Mouse (Mus musculus) kidney, embryonic 15.5 days (tissue): ENCODE data around the gene Rpl13a. TPM values are rescaled to one million over a fixed set of nuclear protein-coding genes. Genes with fewer than 3 reads are reported as not detected.

Source experiments
- ATAC-seq: fragments of 200-750 bp; cut with Nextera tagmentation; replicated peaks from 2 replicates; pipeline ENCODE4 v1.8.0; 2017; ENCODE audit warnings: moderate TSS enrichment; ENCODE audit not compliant: low FRiP score
- H3K27ac ChIP-seq: fragments of 300-500 bp; sonication (generic); 2 replicates; pipeline ENCODE4 v1.5.1; 2015; ENCODE audit warnings: mild to moderate bottlenecking, inconsistent platforms
- H3K27me3 ChIP-seq: fragments of 300-500 bp; sonication (generic); 2 replicates; pipeline ENCODE4 v1.6.1; 2015; ENCODE audit warnings: inconsistent platforms
- H3K36me3 ChIP-seq: fragments of 300-500 bp; sonication (generic); 2 replicates; pipeline ENCODE4 v1.6.1; 2015; ENCODE audit warnings: inconsistent platforms
- H3K4me1 ChIP-seq: fragments of 300-500 bp; sonication (generic); 2 replicates; pipeline ENCODE4 v1.6.1; 2015; ENCODE audit warnings: inconsistent platforms
- H3K4me2 ChIP-seq: fragments of 300-500 bp; sonication (generic); 2 replicates; pipeline ENCODE4 v1.6.1; 2015; ENCODE audit warnings: moderate library complexity, mild to moderate bottlenecking, inconsistent platforms
- H3K4me3 ChIP-seq: fragments of 300-500 bp; sonication (generic); replicated peaks from 2 replicates; pipeline ENCODE4 v1.5.1; 2015; ENCODE audit warnings: mild to moderate bottlenecking, inconsistent platforms
- H3K9ac ChIP-seq: fragments of 300-500 bp; sonication (generic); 2 replicates; pipeline ENCODE4 v1.6.1; 2015; ENCODE audit warnings: mild to moderate bottlenecking, inconsistent platforms
- H3K9me3 ChIP-seq: fragments of 300-500 bp; sonication (generic); replicated peaks from 2 replicates; pipeline ENCODE4 v1.6.1; 2016; ENCODE audit warnings: inconsistent platforms
- WGBS: fragments of 180-500 bp; shearing (Covaris S2); methylation state at CpG from one replicate; pipeline ENCODE4 v1.1.7; 2015; ENCODE audit warnings: mixed read lengths; 5-methylcytosine and 5-hydroxymethylcytosine counted together
- microRNA counts: library from miRNA; unstranded; fragments of <30 nt; microRNA quantifications from one replicate; lab custom pipeline; 2016
- microRNA-seq: library from miRNA; unstranded; fragments of <30 nt; microRNA quantifications from one replicate; pipeline ENCODE4, GENCODE M21; 2016
- polyA plus RNA-seq: library from polyadenylated mRNA; unstranded; fragments of >200 nt; fragmentation: Nextera tagmentation; extraction: Ambion mirVana; gene quantifications from 2 replicates; pipeline ENCODE4 v1.2.1, GENCODE M21; 2015

Gene Rpl13a
- polyA plus RNA-seq, 1 experiment from 2014 or later: 1,248 TPM

DNA sequence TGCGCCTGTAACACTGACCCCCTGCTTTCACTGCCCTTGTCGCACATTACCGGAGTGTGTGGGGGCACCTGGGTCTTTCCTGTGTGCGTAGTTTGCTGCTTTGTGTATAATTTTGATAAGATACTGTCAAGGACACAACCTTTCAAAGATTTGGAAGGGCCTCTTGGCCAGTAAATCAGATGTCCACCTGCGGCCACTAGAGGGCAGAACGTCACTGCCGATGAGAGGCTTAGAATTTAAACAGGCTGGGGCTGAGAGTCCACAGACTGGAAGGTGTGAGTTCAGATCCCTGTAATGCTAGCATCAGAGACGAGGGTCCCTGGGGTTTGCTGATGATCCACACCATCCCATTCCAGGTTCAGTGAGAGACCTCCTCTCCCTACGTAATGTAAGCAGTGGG is 50.0 kb downstream of the Rpl13a start:
- peaks cover 30% of the 10 kb centered on the region for H3K4me1 ChIP-seq
- no peak overlapping the region for H3K4me2 ChIP-seq
- peaks cover 61% of the 10 kb centered on the region for H3K36me3 ChIP-seq
- WGBS: 33% methylated on average over 9 of the region's 9 CpGs
- no peak overlapping the region for H3K4me3 ChIP-seq
- no peak overlapping the region for H3K9ac ChIP-seq
- no peak overlapping the region for H3K27ac ChIP-seq
- no peaks in the 10 kb centered on the region for H3K27me3 ChIP-seq
- H3K9me3 ChIP-seq: no peaks in the 10 kb centered on the region
- no peak for ATAC-seq

GRCm38 (mm10) chr7:45077829-45078228 is 50.7 kb downstream of the Rpl13a start:
- WGBS: 86% methylated on average over 2 of the region's 2 CpGs
- ATAC-seq: no peak

DNA sequence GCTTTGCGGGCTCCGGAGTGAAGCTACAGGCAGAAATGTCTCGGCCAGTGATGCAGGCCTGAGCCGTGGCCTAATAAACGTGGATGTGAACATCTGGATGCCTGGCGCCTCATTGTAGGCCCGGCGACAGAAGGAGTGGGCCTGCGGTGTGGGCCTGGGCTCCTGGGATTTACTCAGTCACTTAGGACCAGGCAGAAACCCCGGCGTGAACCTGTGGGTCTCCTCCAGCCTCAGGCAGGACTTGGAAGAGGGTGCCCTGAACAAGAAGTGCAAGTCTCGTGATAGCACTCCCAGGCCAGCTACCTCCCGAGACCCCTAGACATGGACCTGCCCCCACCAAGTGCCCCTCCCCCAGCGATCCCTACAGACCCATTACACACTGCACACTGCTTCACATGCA is 51.2 kb downstream of the Rpl13a start:
- H3K9ac ChIP-seq: no peak overlapping the region
- peaks cover 51% of the 10 kb centered on the region for H3K36me3 ChIP-seq
- H3K4me1 ChIP-seq: peaks cover 18% of the 10 kb centered on the region
- H3K27me3 ChIP-seq: no peaks in the 10 kb centered on the region
- H3K4me2 ChIP-seq: no peak overlapping the region
- 89% methylated on average over 14 of the region's 14 CpGs for WGBS
- H3K4me3 ChIP-seq: no peak overlapping the region
- H3K9me3 ChIP-seq: no peaks in the 10 kb centered on the region
- no peak overlapping the region for H3K27ac ChIP-seq
- no peak for ATAC-seq

More at GRCm38 (mm10) chr7:45077829-45078228, 50.7 kb downstream of the Rpl13a start:
- Histone ChIP-seq H3K4me3 (no peak overlapping the region), H3K27me3 (no peaks in the 10 kb centered on the region), H3K27ac (no peak overlapping the region), H3K36me3 (peaks cover 56% of the 10 kb centered on the region), H3K4me2 (no peak overlapping the region), H3K4me1 (peaks cover 23% of the 10 kb centered on the region), H3K9ac (no peak overlapping the region), H3K9me3 (no peaks in the 10 kb centered on the region)

GRCm38 (mm10) chr7:45076501-45076900 is 52.1 kb downstream of the Rpl13a start:
- peaks cover 49% of the 10 kb centered on the region for H3K36me3 ChIP-seq
- no peak overlapping the region for H3K27ac ChIP-seq
- no peaks in the 10 kb centered on the region for H3K9me3 ChIP-seq
- 86% methylated on average over 30 of the region's 30 CpGs for WGBS
- H3K9ac ChIP-seq: no peak overlapping the region
- no peak for ATAC-seq
- H3K4me2 ChIP-seq: no peak overlapping the region
- H3K27me3 ChIP-seq: no peaks in the 10 kb centered on the region
- peaks cover 18% of the 10 kb centered on the region for H3K4me1 ChIP-seq
- no peak overlapping the region for H3K4me3 ChIP-seq

MicroRNAs within 50 kb of the gene (microRNA counts, 519-probe panel; counts per million panel counts)
- microRNA mmu-miR-150 (lab: Ali Mortazavi, UCI): 2,619 counts per million, percentile 57 among the panel's probes with 10 or more counts

Small RNA genes within 50 kb of the gene (microRNA-seq; reads per million reads assigned to microRNA genes)
- gene Mir150: 11.3 reads per million, percentile 30 among the genes with 10 or more reads in this experiment
- 17.6 reads per million, percentile 37 among the genes with 10 or more reads in this experiment for gene Mir5121
- not detected for gene Mir7055

Other genes starting within 250 kb of the Rpl13a start
- 103 and 126 TPM in 2 replicates for gene Med25, start 236.0 kb downstream of the Rpl13a start, polyA plus RNA-seq
- gene Fuz, start 232.7 kb downstream of the Rpl13a start, polyA plus RNA-seq: 22.3 and 24.0 TPM in 2 replicates
- 74.2 and 79.1 TPM in 2 replicates for gene Ap2a1, start 199.3 kb downstream of the Rpl13a start, polyA plus RNA-seq
- gene Tsks, start 185.6 kb downstream of the Rpl13a start, polyA plus RNA-seq: 0.14 TPM in 2 replicates
- gene Cpt1c, start 153.9 kb downstream of the Rpl13a start, polyA plus RNA-seq: 19.2 and 25.1 TPM in 2 replicates
- gene Prmt1, start 142.2 kb downstream of the Rpl13a start, polyA plus RNA-seq: 704 and 710 TPM in 2 replicates
- gene Irf3, start 131.1 kb downstream of the Rpl13a start, polyA plus RNA-seq: 86.4 and 90.4 TPM in 2 replicates
- 60.7 and 66.5 TPM in 2 replicates for gene Bcl2l12, start 130.0 kb downstream of the Rpl13a start, polyA plus RNA-seq
- gene Scaf1, start 112.4 kb downstream of the Rpl13a start, polyA plus RNA-seq: 35.5 and 40.1 TPM in 2 replicates
- gene Rras, start 110.8 kb downstream of the Rpl13a start, polyA plus RNA-seq: 32.6 and 43.2 TPM in 2 replicates
- gene Prr12, start 75.9 kb downstream of the Rpl13a start, polyA plus RNA-seq: 10.3 and 11.3 TPM in 2 replicates
- gene Nosip, start 66.3 kb downstream of the Rpl13a start, polyA plus RNA-seq: 71.5 and 79.5 TPM in 2 replicates
- 33.7 and 36.2 TPM in 2 replicates for gene Prrg2, start 66.1 kb downstream of the Rpl13a start, polyA plus RNA-seq
- 322 and 362 TPM in 2 replicates for gene Rcn3, start 36.5 kb downstream of the Rpl13a start, polyA plus RNA-seq
- 78.0 and 93.5 TPM in 2 replicates for gene Fcgrt, start 24.9 kb downstream of the Rpl13a start, polyA plus RNA-seq
- 1,536 and 1,655 TPM in 2 replicates for gene Rps11, start 4.3 kb downstream of the Rpl13a start, polyA plus RNA-seq
- 0.44 TPM in 1 of 2 replicates, not detected in the other for gene Gm45713, start 7.5 kb upstream of the Rpl13a start, polyA plus RNA-seq
- gene Flt3l, start 7.7 kb upstream of the Rpl13a start, polyA plus RNA-seq: 1.9 and 7.5 TPM in 2 replicates
- 107 and 108 TPM in 2 replicates for gene Pih1d1, start 25.5 kb upstream of the Rpl13a start, polyA plus RNA-seq
- 69.3 and 69.9 TPM in 2 replicates for gene Aldh16a1, start 25.8 kb upstream of the Rpl13a start, polyA plus RNA-seq
- 0.14 and 0.30 TPM in 2 replicates for gene Slc17a7, start 35.2 kb upstream of the Rpl13a start, polyA plus RNA-seq
- not detected in 2 replicates for gene Gfy, start 50.8 kb upstream of the Rpl13a start, polyA plus RNA-seq
- gene Pth2, start 52.2 kb upstream of the Rpl13a start, polyA plus RNA-seq: not detected in 2 replicates
- gene Ccdc155, start 76.1 kb upstream of the Rpl13a start, polyA plus RNA-seq: 0.78 and 1.1 TPM in 2 replicates
- 0.97 and 1.4 TPM in 2 replicates for gene Dkkl1, start 83.4 kb upstream of the Rpl13a start, polyA plus RNA-seq
- gene Tead2, start 87.0 kb upstream of the Rpl13a start, polyA plus RNA-seq: 196 and 207 TPM in 2 replicates
- gene Cd37, start 110.4 kb upstream of the Rpl13a start, polyA plus RNA-seq: 1.2 and 2.4 TPM in 2 replicates
- 0.10 and 0.23 TPM in 2 replicates for gene Slc6a16, start 112.3 kb upstream of the Rpl13a start, polyA plus RNA-seq
- not detected in 2 replicates for gene Slc6a21, start 148.8 kb upstream of the Rpl13a start, polyA plus RNA-seq
- gene Trpm4, start 205.0 kb upstream of the Rpl13a start, polyA plus RNA-seq: 17.4 and 19.0 TPM in 2 replicates
- 2.1 and 2.5 TPM in 2 replicates for gene Hrc, start 206.5 kb upstream of the Rpl13a start, polyA plus RNA-seq
- 6.7 and 7.5 TPM in 2 replicates for gene Ppfia3, start 238.3 kb upstream of the Rpl13a start, polyA plus RNA-seq
- gene Lin7b, start 241.8 kb upstream of the Rpl13a start, polyA plus RNA-seq: 0.41 and 0.96 TPM in 2 replicates